Mouse (Mus musculus) hindbrain, embryonic 13.5 days (tissue): ENCODE data around the gene Pnkd. TPM values are rescaled to one million over a fixed set of nuclear protein-coding genes. Genes with fewer than 3 reads are reported as not detected.
"Not testable (repeated sequence)": the region's sequence is repeated elsewhere in the genome, so short reads cannot be mapped to it uniquely, and the experiment has no call there.

Experiments
- ATAC-seq: fragments of 200-750 bp; cut with Nextera tagmentation; 2 replicates; pipeline ENCODE4 v1.8.0; 2017; ENCODE audit warnings: moderate TSS enrichment; ENCODE audit not compliant: low FRiP score
- H3K27ac ChIP-seq: fragments of 300-500 bp; sonication (generic); 2 replicates; pipeline ENCODE4 v1.5.1; 2015; ENCODE audit warnings: inconsistent platforms, mild to moderate bottlenecking, moderate library complexity
- H3K27me3 ChIP-seq: fragments of 300-500 bp; sonication (generic); 2 replicates; pipeline ENCODE4 v1.6.1; 2015; ENCODE audit warnings: mild to moderate bottlenecking, inconsistent platforms
- H3K36me3 ChIP-seq: fragments of 300-500 bp; sonication (generic); 2 replicates; pipeline ENCODE4 v1.6.1; 2015; ENCODE audit warnings: mild to moderate bottlenecking, inconsistent platforms
- H3K4me1 ChIP-seq: fragments of 300-500 bp; sonication (generic); replicated peaks from 2 replicates; pipeline ENCODE4 v1.6.1; 2015; ENCODE audit warnings: inconsistent platforms
- H3K4me2 ChIP-seq: fragments of 300-500 bp; sonication (generic); 2 replicates; pipeline ENCODE4 v1.6.1; 2015; ENCODE audit warnings: inconsistent platforms, mild to moderate bottlenecking, moderate library complexity
- H3K4me3 ChIP-seq: fragments of 300-500 bp; sonication (generic); 2 replicates; pipeline ENCODE4 v1.5.1; 2015; ENCODE audit warnings: mild to moderate bottlenecking, inconsistent platforms
- H3K9ac ChIP-seq: fragments of 300-500 bp; sonication (generic); 2 replicates; pipeline ENCODE4 v1.6.1; 2015; ENCODE audit warnings: mild to moderate bottlenecking, inconsistent platforms
- H3K9me3 ChIP-seq: fragments of 300-500 bp; sonication (generic); 2 replicates; pipeline ENCODE4 v1.6.1; 2016; ENCODE audit warnings: inconsistent platforms
- WGBS: fragments of 180-500 bp; shearing (Covaris S2); methylation state at CpG from one replicate; pipeline ENCODE4 v1.1.7; 2015; 5-methylcytosine and 5-hydroxymethylcytosine counted together
- polyA plus RNA-seq: library from polyadenylated mRNA; unstranded; fragments of >200 nt; fragmentation: Nextera tagmentation; extraction: Ambion mirVana; gene quantifications from 2 replicates; pipeline ENCODE4 v1.2.1, GENCODE M21; 2015

The Pnkd gene
- polyA plus RNA-seq, 1 experiment from 2014 or later: 98.2 TPM

- H3K27me3 ChIP-seq: peaks cover 29% of the 10 kb centered on the region
- 1% methylated on average over 49 of the region's 51 CpGs for WGBS
- H3K36me3 ChIP-seq: peaks cover 18% of the 10 kb centered on the region
- ATAC-seq: peak; percentile 75
- peaks cover 36% of the 10 kb centered on the region for H3K4me1 ChIP-seq
- H3K27ac ChIP-seq: peak within 1 kb of the TSS; percentile 86
- peak within 1 kb of the TSS; percentile 87 for H3K9ac ChIP-seq
- peak within 1 kb of the TSS; percentile 96 for H3K4me2 ChIP-seq
- H3K4me3 ChIP-seq: peak within 1 kb of the TSS; percentile 93
- H3K9me3 ChIP-seq: no peaks in the 10 kb centered on the region
These were observed 106.4 kb downstream of the Pnkd start, which contains the start of gene Ctdsp1 for GRCm38 (mm10) chr1:74390924-74391748. Gene Ctdsp1, plus strand, starts transcription at chr1:74391509.

DNA sequence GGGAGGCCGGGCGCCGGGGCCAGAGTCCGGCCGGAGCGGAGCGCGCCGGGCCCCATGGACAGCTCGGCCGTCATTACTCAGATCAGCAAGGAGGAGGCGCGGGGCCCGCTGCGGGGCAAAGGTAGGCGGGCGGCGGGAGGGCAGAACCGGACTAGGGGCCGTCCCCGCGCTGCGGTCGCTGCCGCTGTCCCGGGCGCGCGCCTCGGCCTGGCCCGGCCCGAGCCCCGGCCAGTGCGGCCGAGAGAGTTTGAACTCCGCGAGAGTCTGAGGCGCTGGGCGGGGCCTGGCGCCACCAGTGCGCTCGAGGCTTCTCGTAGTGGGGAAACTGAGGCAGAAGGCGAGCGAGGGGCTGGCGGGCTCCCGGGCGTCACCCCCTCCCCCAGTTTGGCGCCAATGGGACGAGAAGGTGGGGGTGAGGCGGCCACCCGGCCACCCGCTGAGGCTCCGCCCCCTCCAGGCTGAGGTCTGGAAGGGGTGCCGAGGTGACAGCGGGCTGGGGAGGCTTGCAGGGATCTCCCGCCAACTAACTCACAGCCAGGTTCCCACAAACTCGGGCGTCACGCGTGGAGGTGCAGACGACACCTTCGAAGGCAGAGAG, 107.2 kb downstream of the Pnkd start:
- ATAC-seq: peak; percentile 40
- no peaks in the 10 kb centered on the region for H3K9me3 ChIP-seq
- under 1% methylated on average over 57 of the region's 63 CpGs for WGBS

DNA sequence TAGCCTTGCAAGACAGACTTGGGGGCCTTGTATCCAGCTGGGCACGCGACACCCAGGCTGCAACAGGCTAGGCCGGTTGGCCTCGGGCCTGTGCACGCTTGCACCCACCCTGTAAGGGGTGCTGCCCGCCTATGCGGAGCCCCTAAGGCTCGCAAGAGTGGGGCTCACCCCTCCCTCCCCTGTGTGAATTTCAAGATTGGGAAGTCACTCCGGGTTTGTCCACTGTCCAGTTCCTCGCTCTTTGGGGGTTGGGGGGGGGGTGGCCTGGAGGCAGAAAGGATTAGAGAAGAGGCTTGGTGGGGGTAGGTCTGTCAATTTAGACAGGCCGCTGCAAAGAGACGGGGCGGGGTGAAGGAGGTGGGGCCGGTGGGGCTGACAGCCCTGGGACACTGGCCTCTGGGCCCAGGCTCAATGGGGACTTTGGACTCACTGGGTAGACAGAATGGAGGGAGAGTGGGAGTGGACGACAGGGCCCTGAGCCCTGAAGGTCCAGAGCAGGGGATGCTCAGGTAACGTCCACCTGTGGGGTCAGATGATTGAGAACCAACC, 107.8 kb downstream of the Pnkd start:
- Histone ChIP-seq H3K9me3 (no peaks in the 10 kb centered on the region), H3K4me3 (peak overlapping the region; percentile 93), H3K4me2 (peak overlapping the region; percentile 96), H3K36me3 (peaks cover 18% of the 10 kb centered on the region), H3K27me3 (peaks cover 29% of the 10 kb centered on the region), H3K9ac (peak overlapping the region; percentile 87), H3K27ac (peak overlapping the region; percentile 86), H3K4me1 (peaks cover 38% of the 10 kb centered on the region)
- peak; percentile 19 for ATAC-seq
- WGBS: 4% methylated on average over 16 of the region's 16 CpGs

More for the DNA sequence above, 107.2 kb downstream of the Pnkd start:
- Histone ChIP-seq H3K27me3 (peaks cover 29% of the 10 kb centered on the region), H3K36me3 (peaks cover 18% of the 10 kb centered on the region), H3K27ac (peak overlapping the region; percentile 86), H3K9ac (peak overlapping the region; percentile 87), H3K4me1 (peaks cover 39% of the 10 kb centered on the region), H3K4me2 (peak overlapping the region; percentile 96), H3K4me3 (peak overlapping the region; percentile 93)

DNA sequence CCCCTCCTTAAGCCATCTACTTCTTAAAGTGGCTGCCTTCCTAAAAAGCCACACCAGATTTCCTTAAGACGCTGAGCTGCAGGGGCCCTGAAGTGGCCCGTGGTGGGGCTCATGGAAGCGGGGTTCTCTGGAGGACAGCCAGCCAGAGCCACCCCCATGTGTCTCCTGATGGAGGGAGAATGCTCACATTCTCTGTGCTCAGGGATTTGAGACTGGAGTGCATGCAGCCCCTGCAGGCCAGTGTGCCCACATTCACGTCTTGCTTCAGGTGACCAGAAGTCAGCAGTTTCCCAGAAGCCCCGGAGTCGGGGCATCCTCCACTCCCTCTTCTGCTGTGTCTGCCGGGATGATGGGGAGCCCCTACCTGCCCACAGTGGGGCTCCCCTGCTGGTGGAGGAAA, 108.3 kb downstream of the Pnkd start:
- peaks cover 18% of the 10 kb centered on the region for H3K36me3 ChIP-seq
- peaks cover 42% of the 10 kb centered on the region for H3K4me1 ChIP-seq
- 56% methylated on average over 7 of the region's 7 CpGs for WGBS
- H3K4me2 ChIP-seq: peak overlapping the region; percentile 96
- 0 out of 2 replicates have a peak overlapping the region, but pooled peaks have one; percentile 18 for H3K27ac ChIP-seq
- ATAC-seq: no peak
- H3K9me3 ChIP-seq: no peaks in the 10 kb centered on the region
- H3K27me3 ChIP-seq: peaks cover 29% of the 10 kb centered on the region
- H3K4me3 ChIP-seq: peak overlapping the region; percentile 93
- peak overlapping the region; percentile 87 for H3K9ac ChIP-seq

- peak overlapping the region; percentile 96; the same call in 1 of the 2 replicates for H3K4me2 ChIP-seq
- no peak overlapping the region for H3K4me3 ChIP-seq
- no peaks in the 10 kb centered on the region for H3K9me3 ChIP-seq
- ATAC-seq: no peak
- peaks cover 18% of the 10 kb centered on the region for H3K36me3 ChIP-seq
- peaks cover 22% of the 10 kb centered on the region for H3K27me3 ChIP-seq
- H3K9ac ChIP-seq: no peak overlapping the region
- WGBS: 88% methylated on average over 9 of the region's 9 CpGs
- peaks cover 44% of the 10 kb centered on the region for H3K4me1 ChIP-seq
- H3K27ac ChIP-seq: no peak overlapping the region
These were observed 109.0 kb downstream of the Pnkd start for GRCm38 (mm10) chr1:74393697-74394096.

DNA sequence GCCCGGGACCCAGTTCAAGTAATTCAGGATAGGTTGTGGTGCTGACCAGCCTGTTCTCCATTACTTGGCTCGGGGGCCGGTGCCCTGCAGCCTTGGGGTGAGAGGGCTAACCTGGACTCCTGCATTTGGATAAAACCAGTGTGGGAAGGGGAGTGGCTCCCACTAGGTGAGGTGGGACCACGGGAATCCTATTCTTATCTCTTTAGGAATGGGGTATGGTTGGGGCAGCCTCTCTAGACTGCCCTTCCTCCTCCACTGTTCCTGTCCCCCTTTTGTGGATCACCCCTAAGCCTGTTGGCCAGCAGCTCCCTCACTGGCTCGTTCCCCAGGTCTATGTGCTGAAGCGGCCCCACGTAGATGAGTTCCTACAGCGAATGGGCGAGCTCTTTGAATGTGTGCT, 109.6 kb downstream of the Pnkd start:
- Histone ChIP-seq H3K4me3 (no peak overlapping the region), H3K9ac (no peak overlapping the region), H3K36me3 (peaks cover 18% of the 10 kb centered on the region), H3K9me3 (no peaks in the 10 kb centered on the region), H3K27me3 (peaks cover 16% of the 10 kb centered on the region), H3K4me1 (peaks cover 44% of the 10 kb centered on the region), H3K4me2 (no peak overlapping the region), H3K27ac (no peak overlapping the region)
- no peak for ATAC-seq
- WGBS: 93% methylated on average over 9 of the region's 9 CpGs

DNA sequence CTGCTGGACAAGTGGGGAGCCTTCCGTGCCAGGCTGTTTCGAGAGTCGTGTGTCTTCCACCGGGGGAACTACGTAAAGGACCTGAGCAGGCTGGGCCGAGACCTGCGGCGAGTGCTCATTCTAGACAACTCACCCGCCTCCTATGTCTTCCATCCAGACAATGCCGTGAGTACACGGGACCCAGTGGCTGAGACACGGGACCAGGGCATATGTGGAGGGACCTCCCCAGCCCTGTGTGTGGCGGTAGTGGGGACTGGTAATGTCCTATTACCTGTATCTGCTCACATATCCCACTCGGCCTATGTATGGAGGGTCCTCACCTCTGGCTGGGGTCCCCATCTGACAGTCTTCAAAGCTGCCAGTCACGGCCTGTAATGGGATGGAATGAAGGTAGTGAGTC, 110.1 kb downstream of the Pnkd start:
- Histone ChIP-seq H3K4me3 (no peak overlapping the region), H3K9ac (no peak overlapping the region), H3K9me3 (no peaks in the 10 kb centered on the region), H3K27ac (no peak overlapping the region), H3K4me1 (peaks cover 40% of the 10 kb centered on the region), H3K4me2 (no peak overlapping the region), H3K36me3 (peaks cover 18% of the 10 kb centered on the region), H3K27me3 (peaks cover 11% of the 10 kb centered on the region)
- no peak for ATAC-seq
- WGBS: 93% methylated on average over 15 of the region's 15 CpGs

GRCm38 (mm10) chr1:74395290-74395689, 110.6 kb downstream of the Pnkd start:
- Histone ChIP-seq H3K27ac (no peak overlapping the region), H3K36me3 (peaks cover 18% of the 10 kb centered on the region), H3K4me2 (no peak overlapping the region), H3K27me3 (peaks cover 7% of the 10 kb centered on the region), H3K4me1 (peaks cover 36% of the 10 kb centered on the region), H3K4me3 (no peak overlapping the region), H3K9me3 (no peaks in the 10 kb centered on the region), H3K9ac (no peak overlapping the region)
- 93% methylated on average over 13 of the region's 13 CpGs for WGBS
- no peak for ATAC-seq

DNA sequence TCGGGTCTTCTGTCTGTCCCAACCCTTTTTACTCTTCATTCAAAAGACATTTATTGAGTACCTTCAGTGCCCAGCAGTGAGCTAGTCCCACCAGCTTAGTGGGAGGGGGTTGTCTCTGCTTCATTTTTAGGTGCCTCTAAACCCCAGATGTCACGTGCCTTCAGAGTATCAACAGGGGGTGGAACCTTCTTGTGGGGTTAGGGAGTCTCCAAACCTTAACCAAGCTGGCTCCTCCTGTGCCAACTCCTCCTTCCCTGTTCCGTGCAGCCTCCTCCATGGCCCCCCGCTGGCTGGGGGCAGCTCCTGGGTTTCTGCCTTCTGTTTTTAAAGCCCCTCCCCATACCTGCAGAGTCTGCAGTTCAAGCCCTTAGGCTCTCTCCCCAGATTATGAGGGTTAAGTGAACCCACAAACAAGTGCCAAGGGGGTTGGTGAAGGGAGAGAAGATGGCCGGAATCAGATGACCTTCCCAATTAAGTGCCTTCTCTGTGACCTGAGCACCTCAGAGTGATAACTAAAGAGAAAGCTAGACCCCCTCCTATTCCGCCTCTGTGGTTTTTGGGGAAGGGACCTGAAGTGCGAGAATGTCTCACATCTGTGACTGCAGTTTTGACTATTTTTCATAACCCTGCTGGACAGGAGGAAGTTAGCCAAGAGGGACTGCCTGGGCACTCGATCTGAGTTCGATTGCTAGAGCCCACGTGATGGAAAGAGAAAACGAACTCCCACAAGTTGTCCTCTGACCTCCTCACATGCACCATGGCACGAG, 111.9 kb downstream of the Pnkd start:
- Histone ChIP-seq H3K9ac (peak overlapping the region; percentile 67; the same call in 1 of the 2 replicates), H3K27ac (peak overlapping the region; percentile 35; the same call in 1 of the 2 replicates), H3K4me2 (peak overlapping the region; percentile 69), H3K36me3 (peaks cover 18% of the 10 kb centered on the region), H3K4me1 (peaks cover 29% of the 10 kb centered on the region), H3K4me3 (peak overlapping the region; percentile 43)
- H3K9me3 ChIP-seq, ATAC-seq, H3K27me3 ChIP-seq: not testable (repeated sequence)
- WGBS: 8% methylated on average over 12 of the region's 12 CpGs

GRCm38 (mm10) chr1:74397268-74397918, 112.7 kb downstream of the Pnkd start:
- H3K27ac ChIP-seq: 0 out of 2 replicates have a peak overlapping the region, but pooled peaks have one; percentile 19

GRCm38 (mm10) chr1:74397919-74398451, 113.3 kb downstream of the Pnkd start:
- H3K9me3 ChIP-seq: no peaks in the 10 kb centered on the region
- peak overlapping the region; percentile 43 for H3K4me3 ChIP-seq
- peak; percentile 11; the same call in 1 of the 2 replicates for ATAC-seq
- H3K9ac ChIP-seq: peak overlapping the region; percentile 67
- H3K4me1 ChIP-seq: peaks cover 19% of the 10 kb centered on the region
- H3K4me2 ChIP-seq: peak overlapping the region; percentile 69
- 0 out of 2 replicates have a peak overlapping the region, but pooled peaks have one; percentile 19 for H3K27ac ChIP-seq
- 4% methylated on average over 11 of the region's 11 CpGs for WGBS
- no peaks in the 10 kb centered on the region for H3K27me3 ChIP-seq
- H3K36me3 ChIP-seq: peaks cover 18% of the 10 kb centered on the region

More at GRCm38 (mm10) chr1:74397268-74397918, 112.7 kb downstream of the Pnkd start:
- peak overlapping the region; percentile 67 for H3K9ac ChIP-seq
- H3K4me3 ChIP-seq: peak overlapping the region; percentile 43
- WGBS: under 1% methylated on average over 41 of the region's 41 CpGs
- H3K4me2 ChIP-seq: peak overlapping the region; percentile 69
- peaks cover 25% of the 10 kb centered on the region for H3K4me1 ChIP-seq
- ATAC-seq: peak; percentile 84
- H3K36me3 ChIP-seq: peaks cover 18% of the 10 kb centered on the region
- no peaks in the 10 kb centered on the region for H3K27me3 ChIP-seq
- H3K9me3 ChIP-seq: no peaks in the 10 kb centered on the region
